20 mouse cellular contexts compared by ENCODE assay signal in genomic region chr2:112254675-112255515, GRCm38 (mm10). TPM values are rescaled to one million over a fixed set of nuclear protein-coding genes. Genes with fewer than 3 reads are reported as not detected.
DNase-seq lines count a peak whose midpoint lies in the region; ATAC-seq and TF ChIP-seq lines count a peak whose summit lies in the region.
"Had no signal": no experiment of that assay in that cellular context is flagged by ENCODE, and none has a peak within 500 bp of the region (broad histone marks: within the 10 kb centered on the region; RNA-seq: fewer than 3 reads in every experiment).

No protein-coding gene starts in this region.

- no peaks in the 10 kb centered on the region for H3K36me3 ChIP-seq in intestine, postnatal 0 days (ENCODE audit: control insufficient read depth, insufficient read depth)
- H3K36me3 ChIP-seq in stomach, embryonic 14.5 days (ENCODE audit: control insufficient read depth, insufficient read depth, low read length), result no peaks in the 10 kb centered on the region
- H3K36me3 ChIP-seq in midbrain, embryonic 13.5 days, result no peaks in the 10 kb centered on the region
- H3K36me3 ChIP-seq: heart, embryonic 13.5 days; kidney, embryonic 15.5 days; midbrain, embryonic 12.5 days had no signal

- peak; percentile 87 for ATAC-seq in intestine, postnatal 0 days
- ATAC-seq in stomach, embryonic 14.5 days (ENCODE audit: insufficient number of reproducible peaks, insufficient read depth, low FRiP score, low read depth), result 0 out of 2 replicates have a peak, but pooled peaks have one; percentile 15
- ATAC-seq in midbrain, embryonic 13.5 days, result no peak
- ATAC-seq: forebrain, embryonic 13.5 days; hindbrain, embryonic 16.5 days; Patski had no signal

- no peaks in the 10 kb centered on the region for H3K27me3 ChIP-seq in intestine, postnatal 0 days (replicated peaks; ENCODE audit: control insufficient read depth, insufficient read depth, low read length)
- H3K27me3 ChIP-seq in stomach, embryonic 14.5 days (ENCODE audit: control insufficient read depth, insufficient read depth, low read length), result no peaks in the 10 kb centered on the region
- H3K27me3 ChIP-seq in midbrain, embryonic 13.5 days, result no peaks in the 10 kb centered on the region
- H3K27me3 ChIP-seq: forebrain, embryonic 13.5 days; heart, embryonic 13.5 days; kidney, embryonic 15.5 days; midbrain, embryonic 12.5 days; Patski had no signal

- H3K4me2 ChIP-seq in intestine, postnatal 0 days (replicated peaks; ENCODE audit: low read depth), result no peak overlapping the region
- no peak overlapping the region for H3K4me2 ChIP-seq in stomach, embryonic 14.5 days (replicated peaks; ENCODE audit: low read depth, low read length)
- H3K4me2 ChIP-seq in midbrain, embryonic 13.5 days (replicated peaks), result no peak overlapping the region
- H3K4me2 ChIP-seq: forebrain, embryonic 13.5 days; heart, embryonic 13.5 days; kidney, embryonic 15.5 days; midbrain, embryonic 12.5 days had no signal

- H3K4me1 ChIP-seq in intestine, postnatal 0 days (replicated peaks; ENCODE audit: control insufficient read depth, insufficient read depth, low read length), result no peaks in the 10 kb centered on the region
- no peaks in the 10 kb centered on the region for H3K4me1 ChIP-seq in stomach, embryonic 14.5 days (ENCODE audit: control insufficient read depth, insufficient read depth, low read length)
- H3K4me1 ChIP-seq in midbrain, embryonic 13.5 days (replicated peaks), result no peaks in the 10 kb centered on the region
- H3K4me1 ChIP-seq: forebrain, embryonic 13.5 days; heart, embryonic 13.5 days; kidney, embryonic 15.5 days; midbrain, embryonic 12.5 days had no signal

- 24% methylated on average over 7 of the region's 7 CpGs for WGBS in intestine, postnatal 0 days
- WGBS in stomach, embryonic 14.5 days, result 50% methylated on average over 7 of the region's 7 CpGs
- 75% methylated on average over 7 of the region's 7 CpGs for WGBS in midbrain, embryonic 13.5 days

- H3K4me3 ChIP-seq in intestine, postnatal 0 days (ENCODE audit: low read depth, low read length), result no peak overlapping the region
- no peak overlapping the region for H3K4me3 ChIP-seq in stomach, embryonic 14.5 days (ENCODE audit: low read depth, low read length)
- H3K4me3 ChIP-seq in midbrain, embryonic 13.5 days (replicated peaks), result no peak overlapping the region
- H3K4me3 ChIP-seq: forebrain, embryonic 13.5 days; heart, embryonic 13.5 days; kidney, embryonic 15.5 days; midbrain, embryonic 12.5 days had no signal

- no peak overlapping the region for H3K9ac ChIP-seq in intestine, postnatal 0 days (ENCODE audit: low read depth, low read length)
- no peak overlapping the region for H3K9ac ChIP-seq in stomach, embryonic 14.5 days (replicated peaks; ENCODE audit: low read depth, low read length)
- H3K9ac ChIP-seq in midbrain, embryonic 13.5 days (replicated peaks), result no peak overlapping the region
- H3K9ac ChIP-seq: forebrain, embryonic 13.5 days; heart, embryonic 13.5 days; kidney, embryonic 15.5 days; midbrain, embryonic 12.5 days had no signal

- peak; percentile 67 for DNase-seq in adrenal gland, adult 2 months
- DNase-seq in adrenal gland, adult 8-10 months, result no peak
- DNase-seq in adrenal gland, postnatal 25 days, result peak; percentile 24
- DNase-seq in cerebellum, adult 18-20 months, result no peak
- DNase-seq in lung, postnatal 14 days, result no peak
- DNase-seq: heart, postnatal 36 days; left cerebral cortex, postnatal 4 days; lung, adult 18-20 months; lung, postnatal 36 days had no signal

- no peak overlapping the region for H3K27ac ChIP-seq in intestine, postnatal 0 days (ENCODE audit: low read depth, low read length)
- no peak overlapping the region for H3K27ac ChIP-seq in stomach, embryonic 14.5 days (ENCODE audit: low read length)
- no peak overlapping the region for H3K27ac ChIP-seq in midbrain, embryonic 13.5 days
- H3K27ac ChIP-seq: forebrain, embryonic 13.5 days; heart, embryonic 13.5 days; kidney, embryonic 15.5 days; midbrain, embryonic 12.5 days had no signal

- TF ChIP-seq CTCF in intestine, postnatal 0 days (IDR thresholded peaks at IDR 0.05; ENCODE audit: low read depth), result no peak

- no peaks in the 10 kb centered on the region for H3K9me3 ChIP-seq in intestine, postnatal 0 days (ENCODE audit: control insufficient read depth)
- no peaks in the 10 kb centered on the region for H3K9me3 ChIP-seq in stomach, embryonic 14.5 days (ENCODE audit: control insufficient read depth, low read depth, low read length)
- H3K9me3 ChIP-seq in midbrain, embryonic 13.5 days, result no peaks in the 10 kb centered on the region
- H3K9me3 ChIP-seq: forebrain, embryonic 13.5 days; heart, embryonic 13.5 days; kidney, embryonic 15.5 days; midbrain, embryonic 12.5 days had no signal

RNA-seq across cellular contexts. Expression of gene Nutm1, which starts 4.2 kb away (rescaled TPM):
- total RNA-seq in adrenal gland, adult 2 months (2021), result not detected
- polyA plus RNA-seq in adrenal gland, adult 2 months (2012; rRNA removed), result not detected in 2 replicates
- under 1 TPM in 1 of 4 experiments, not detected in 3; 0.06 TPM for total RNA-seq in adrenal gland, adult 8-10 months (2022)
- not detected in 2 replicates for total RNA-seq in adrenal gland, postnatal 25 days (2021)
- 0.03 TPM in 1 of 2 replicates, not detected in the other for polyA plus RNA-seq in intestine, postnatal 0 days (2015; fragmentation: Nextera tagmentation; extraction: Ambion mirVana)
- polyA plus RNA-seq in stomach, embryonic 14.5 days (2014; fragmentation: Nextera tagmentation; extraction: Ambion mirVana), result not detected in 2 replicates
- 0.05 TPM in 1 of 2 replicates, not detected in the other for polyA plus RNA-seq in midbrain, embryonic 13.5 days (2015; fragmentation: Nextera tagmentation; extraction: Ambion mirVana)
- total RNA-seq: gastrocnemius, postnatal 4 days; heart, postnatal 36 days; left cerebral cortex, postnatal 4 days; liver, adult 2 months had no signal
- polyA plus RNA-seq: forebrain, embryonic 13.5 days; liver, adult 2 months; midbrain, embryonic 12.5 days had no signal

RNA-seq across cellular contexts. Expression of gene Nop10, which starts 6.8 kb away (rescaled TPM):
- total RNA-seq in adrenal gland, adult 2 months (2021), result 100 to 1,000 TPM; 122 to 167 TPM
- 46.6 and 57.7 TPM in 2 replicates for polyA plus RNA-seq in adrenal gland, adult 2 months (2012; rRNA removed)
- total RNA-seq in adrenal gland, adult 8-10 months (2022), result 100 to 1,000 TPM in 2 of 4 experiments, 10 to 100 TPM in 2; 77.3 to 151 (median 111) TPM
- total RNA-seq in adrenal gland, postnatal 25 days (2021), result 134 and 135 TPM in 2 replicates
- 114 and 120 TPM in 2 replicates for polyA plus RNA-seq in intestine, postnatal 0 days (2015; fragmentation: Nextera tagmentation; extraction: Ambion mirVana)
- polyA plus RNA-seq in stomach, embryonic 14.5 days (2014; fragmentation: Nextera tagmentation; extraction: Ambion mirVana), result 197 and 199 TPM in 2 replicates
- polyA plus RNA-seq in midbrain, embryonic 13.5 days (2015; fragmentation: Nextera tagmentation; extraction: Ambion mirVana), result 152 and 160 TPM in 2 replicates

RNA-seq across cellular contexts. Expression of gene Slc12a6, which starts 10.7 kb away (rescaled TPM):
- 10 to 100 TPM; 33.4 to 35.1 TPM for total RNA-seq in adrenal gland, adult 2 months (2021)
- 11.7 and 14.5 TPM in 2 replicates for polyA plus RNA-seq in adrenal gland, adult 2 months (2012; rRNA removed)
- 10 to 100 TPM; 41.1 to 56.3 (median 49.1) TPM for total RNA-seq in adrenal gland, adult 8-10 months (2022)
- total RNA-seq in adrenal gland, postnatal 25 days (2021), result 43.4 and 52.9 TPM in 2 replicates
- polyA plus RNA-seq in intestine, postnatal 0 days (2015; fragmentation: Nextera tagmentation; extraction: Ambion mirVana), result 6.9 and 8.0 TPM in 2 replicates
- polyA plus RNA-seq in stomach, embryonic 14.5 days (2014; fragmentation: Nextera tagmentation; extraction: Ambion mirVana), result 18.9 and 19.9 TPM in 2 replicates
- polyA plus RNA-seq in midbrain, embryonic 13.5 days (2015; fragmentation: Nextera tagmentation; extraction: Ambion mirVana), result 16.4 TPM in 2 replicates

RNA-seq across cellular contexts. Expression of gene Gm21985, which starts 11.2 kb away (rescaled TPM):
- under 1 TPM in 1 of 2 experiments, not detected in 1; 0.14 TPM for total RNA-seq in adrenal gland, adult 2 months (2021)
- polyA plus RNA-seq in adrenal gland, adult 2 months (2012; rRNA removed), result not detected in 2 replicates
- 1 to 10 TPM in 1 of 4 experiments, not detected in 3; 1.5 TPM for total RNA-seq in adrenal gland, adult 8-10 months (2022)
- total RNA-seq in adrenal gland, postnatal 25 days (2021), result not detected in 2 replicates
- polyA plus RNA-seq in intestine, postnatal 0 days (2015; fragmentation: Nextera tagmentation; extraction: Ambion mirVana), result not detected in 2 replicates
- not detected in 2 replicates for polyA plus RNA-seq in stomach, embryonic 14.5 days (2014; fragmentation: Nextera tagmentation; extraction: Ambion mirVana)
- not detected in 2 replicates for polyA plus RNA-seq in midbrain, embryonic 13.5 days (2015; fragmentation: Nextera tagmentation; extraction: Ambion mirVana)
- total RNA-seq: gastrocnemius, postnatal 4 days; liver, adult 2 months had no signal
- polyA plus RNA-seq: forebrain, embryonic 13.5 days; heart, embryonic 13.5 days; hindbrain, embryonic 16.5 days; kidney, embryonic 15.5 days; liver, adult 2 months; midbrain, embryonic 12.5 days had no signal

RNA-seq across cellular contexts. Expression of gene Lpcat4, which starts 15.6 kb away (rescaled TPM):
- total RNA-seq in adrenal gland, adult 2 months (2021), result 1 to 10 TPM; 5.1 to 9.2 TPM
- 18.9 TPM in 2 replicates for polyA plus RNA-seq in adrenal gland, adult 2 months (2012; rRNA removed)
- 10 to 100 TPM in 1 of 4 experiments, 1 to 10 TPM in 3; 5.1 to 10.7 (median 7.1) TPM for total RNA-seq in adrenal gland, adult 8-10 months (2022)
- 6.0 and 10.4 TPM in 2 replicates for total RNA-seq in adrenal gland, postnatal 25 days (2021)
- 8.4 TPM in 2 replicates for polyA plus RNA-seq in intestine, postnatal 0 days (2015; fragmentation: Nextera tagmentation; extraction: Ambion mirVana)
- 23.0 and 26.4 TPM in 2 replicates for polyA plus RNA-seq in stomach, embryonic 14.5 days (2014; fragmentation: Nextera tagmentation; extraction: Ambion mirVana)
- 13.7 and 13.9 TPM in 2 replicates for polyA plus RNA-seq in midbrain, embryonic 13.5 days (2015; fragmentation: Nextera tagmentation; extraction: Ambion mirVana)

Comparison
In these comparisons a context has a peak if more than half of its experiments do, and no peak if none do; other contexts are left out.
1. DNase-seq: peak in adrenal gland, adult 2 months (single experiment) and adrenal gland, postnatal 25 days (single experiment); none in adrenal gland, adult 8-10 months (single experiment), cerebellum, adult 18-20 months (0 of 2) and lung, postnatal 14 days (single experiment).